Mouse (Mus musculus): ENCODE measurements around the gene Tenm2.

DNA sequence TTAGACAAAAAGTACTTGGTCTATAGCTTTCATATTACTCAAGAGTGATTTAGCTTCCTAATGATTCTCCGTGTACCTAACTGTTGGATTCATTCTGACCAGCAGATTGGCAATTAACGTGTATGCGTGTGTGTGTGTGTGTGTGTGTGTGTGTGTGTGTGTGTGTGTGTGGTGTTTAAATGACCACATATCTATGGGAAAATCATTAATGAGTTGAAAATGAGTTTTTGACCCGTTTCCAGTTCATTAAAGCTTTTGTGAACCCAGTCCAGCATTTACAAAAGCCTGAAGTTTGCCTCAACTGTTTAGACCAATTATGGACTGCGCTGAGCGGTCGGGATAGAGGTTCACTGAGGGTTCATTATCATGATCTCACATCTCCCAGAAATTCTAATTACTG, 1181.4 kb downstream of the Tenm2 start:
- no peak for TF ChIP-seq EP300 (IDR thresholded peaks at IDR 0.05; ENCODE audit: insufficient read depth, low read depth, low read length)
- TF ChIP-seq CTCF (IDR thresholded peaks at IDR 0.05) = no peak
- no peak for TF ChIP-seq POLR2A (IDR thresholded peaks at IDR 0.05; ENCODE audit: insufficient read depth, low read depth, low read length)
